Comparison of ENCODE assay signal across 24 mouse cellular contexts in the genomic region with DNA sequence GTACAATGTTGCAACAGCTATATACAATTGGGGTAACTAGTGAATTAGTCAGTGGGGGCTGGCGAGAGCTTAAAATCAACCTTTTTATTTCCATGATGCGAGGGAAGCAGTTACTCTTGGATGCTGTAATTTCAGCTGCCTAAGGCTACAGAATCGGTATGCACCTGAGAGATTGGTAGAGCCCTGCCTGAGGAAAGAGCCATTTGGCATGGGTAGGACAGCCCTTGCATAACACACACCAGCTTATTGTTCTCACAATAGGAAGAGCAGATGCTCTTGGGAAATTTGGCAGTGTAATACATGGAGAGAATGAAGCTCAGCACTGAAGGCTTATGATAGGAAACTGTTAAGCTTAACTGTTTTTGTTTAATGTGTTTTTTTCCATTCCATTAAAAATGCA.
A peak's percentile ranks its signal among the peaks of the same experiment; 100 is the strongest.
DNase-seq lines count a peak whose midpoint lies in the region; ATAC-seq lines count a peak whose summit lies in the region.
"Had no signal": no experiment of that assay in that cellular context is flagged by ENCODE, and none has a peak within 500 bp of the region (broad histone marks: within the 10 kb centered on the region; RNA-seq: fewer than 3 reads in every experiment).

No protein-coding gene starts in this region.

- H3K9ac ChIP-seq in kidney, embryonic 14.5 days (ENCODE audit: low read depth, low read length), result no peak overlapping the region
- H3K9ac ChIP-seq in liver, embryonic 11.5 days (ENCODE audit: low read depth, low read length), result no peak overlapping the region
- H3K9ac ChIP-seq: forebrain, embryonic 13.5 days; heart, embryonic 13.5 days; limb, embryonic 12.5 days; liver, embryonic 13.5 days; lung, embryonic 14.5 days; midbrain, embryonic 15.5 days had no signal

- no peak overlapping the region for H3K4me3 ChIP-seq in kidney, embryonic 14.5 days (ENCODE audit: low read length)
- no peak overlapping the region for H3K4me3 ChIP-seq in liver, embryonic 11.5 days (ENCODE audit: low read depth, low read length)
- H3K4me3 ChIP-seq: forebrain, embryonic 13.5 days; heart, embryonic 13.5 days; limb, embryonic 12.5 days; liver, embryonic 13.5 days; midbrain, embryonic 15.5 days; myocyte had no signal

- peak; percentile 92 for ATAC-seq in cerebellum, adult (ENCODE audit: insufficient number of reproducible peaks, low FRiP score, low TSS enrichment)
- ATAC-seq in kidney, embryonic 14.5 days (ENCODE audit: low FRiP score, low TSS enrichment), result no peak
- no peak for ATAC-seq in liver, embryonic 11.5 days (replicated peaks; ENCODE audit: low FRiP score)
- ATAC-seq: forebrain, embryonic 13.5 days; hindbrain, postnatal 0 days; midbrain, embryonic 15.5 days; Patski had no signal

- 0 out of 2 replicates have a peak, but pooled peaks cover 6% of the 10 kb centered on the region for H3K4me1 ChIP-seq in kidney, embryonic 14.5 days (ENCODE audit: control insufficient read depth, insufficient read depth, low read length)
- H3K4me1 ChIP-seq in liver, embryonic 11.5 days (replicated peaks; ENCODE audit: control insufficient read depth, insufficient read depth, low read length), result no peaks in the 10 kb centered on the region
- H3K4me1 ChIP-seq: forebrain, embryonic 13.5 days; limb, embryonic 12.5 days; liver, embryonic 13.5 days; midbrain, embryonic 15.5 days had no signal

- H3K9me3 ChIP-seq in kidney, embryonic 14.5 days (ENCODE audit: control insufficient read depth, low read length), result no peaks in the 10 kb centered on the region
- H3K9me3 ChIP-seq in liver, embryonic 11.5 days (ENCODE audit: control insufficient read depth, low read length), result no peaks in the 10 kb centered on the region
- H3K9me3 ChIP-seq: forebrain, embryonic 13.5 days; heart, embryonic 13.5 days; limb, embryonic 12.5 days; liver, embryonic 13.5 days; midbrain, embryonic 15.5 days had no signal

- no peak overlapping the region for H3K27ac ChIP-seq in kidney, embryonic 14.5 days (ENCODE audit: low read depth, low read length)
- H3K27ac ChIP-seq in liver, embryonic 11.5 days (ENCODE audit: low read depth, low read length), result no peak overlapping the region
- H3K27ac ChIP-seq: forebrain, embryonic 13.5 days; heart, embryonic 13.5 days; hindbrain, postnatal 0 days; limb, embryonic 12.5 days; liver, embryonic 13.5 days; midbrain, embryonic 15.5 days had no signal

- H3K27me3 ChIP-seq in kidney, embryonic 14.5 days (ENCODE audit: control insufficient read depth, insufficient read depth, low read length), result no peaks in the 10 kb centered on the region
- H3K27me3 ChIP-seq in liver, embryonic 11.5 days (replicated peaks; ENCODE audit: control insufficient read depth, insufficient read depth, low read length), result no peaks in the 10 kb centered on the region
- H3K27me3 ChIP-seq: forebrain, embryonic 13.5 days; heart, embryonic 13.5 days; liver, embryonic 13.5 days; midbrain, embryonic 15.5 days; Patski had no signal

- 89% methylated on average over 3 of the region's 3 CpGs for WGBS in kidney, embryonic 14.5 days
- 84% methylated on average over 3 of the region's 3 CpGs for WGBS in liver, embryonic 11.5 days

- DNase-seq in cerebellum, postnatal 14 days, result no peak
- peak; percentile 46 for DNase-seq in layer of hippocampus, adult 11-12 months (ENCODE audit: low spot score)
- DNase-seq in layer of hippocampus, postnatal 10 days (ENCODE audit: low spot score in 2 of 2), result no peak
- peak; percentile 85 for DNase-seq in fat pad, adult 2 months (ENCODE audit: extremely low read depth, low read depth, low spot score)
- peak; percentile 39 to 40 for DNase-seq in layer of hippocampus, postnatal 36 days
- no peak for DNase-seq in liver, embryonic 11.5 days (ENCODE audit: low spot score)
- DNase-seq: adrenal gland, postnatal 10 days; heart, adult 11 months; kidney, adult 11 months; kidney, postnatal 14 days; liver, embryonic 13.5 days; lung, embryonic 14.5 days; lung, postnatal 36 days; retina, postnatal 1 day; right cerebral cortex, postnatal 4 days had no signal

- H3K36me3 ChIP-seq in kidney, embryonic 14.5 days (ENCODE audit: control insufficient read depth, insufficient read depth, low read length), result no peaks in the 10 kb centered on the region
- no peaks in the 10 kb centered on the region for H3K36me3 ChIP-seq in liver, embryonic 11.5 days (ENCODE audit: control insufficient read depth, insufficient read depth, low read length)
- H3K36me3 ChIP-seq: heart, embryonic 13.5 days; limb, embryonic 12.5 days; liver, embryonic 13.5 days; midbrain, embryonic 15.5 days had no signal

- H3K4me2 ChIP-seq in kidney, embryonic 14.5 days (replicated peaks; ENCODE audit: low read depth, low read length), result no peak overlapping the region
- H3K4me2 ChIP-seq in liver, embryonic 11.5 days, result no peak overlapping the region
- H3K4me2 ChIP-seq: forebrain, embryonic 13.5 days; heart, embryonic 13.5 days; limb, embryonic 12.5 days; liver, embryonic 13.5 days; lung, embryonic 14.5 days; midbrain, embryonic 15.5 days had no signal

Comparison
In these comparisons a context has a peak if more than half of its experiments do, and no peak if none do; other contexts are left out.
1. DNase-seq: peak in layer of hippocampus, adult 11-12 months (single experiment), fat pad, adult 2 months (single experiment) and layer of hippocampus, postnatal 36 days (2 of 2); none in cerebellum, postnatal 14 days (0 of 2), layer of hippocampus, postnatal 10 days (0 of 2) and liver, embryonic 11.5 days (single experiment).